Mouse (Mus musculus): ENCODE results near the gene Pcnx4.

Gene Pcnx4

DNA sequence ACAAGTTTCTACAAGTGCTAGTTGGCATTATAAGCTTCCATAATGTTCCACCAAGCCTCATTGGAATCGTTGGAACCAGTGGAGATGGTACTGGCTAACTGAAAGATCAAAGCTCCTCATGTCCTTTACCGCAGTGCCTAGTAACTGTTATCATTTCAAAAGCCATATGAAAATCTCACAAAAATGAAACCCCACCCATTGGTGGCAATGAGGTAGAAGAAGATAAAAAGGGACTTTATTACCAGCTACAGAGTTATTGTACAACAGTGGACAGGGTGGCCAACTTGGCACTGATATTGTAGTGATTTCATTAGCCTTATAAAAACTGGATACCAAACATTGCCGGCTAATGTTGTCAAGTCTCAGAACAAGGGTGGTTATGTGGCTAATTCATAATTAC lies 75.9 kb downstream of the Pcnx4 start:
- no peak for DNase-seq

GRCm38 (mm10) chr12:72620856-72621255 lies 84.7 kb downstream of the Pcnx4 start:
- DNase-seq = no peak

DNA sequence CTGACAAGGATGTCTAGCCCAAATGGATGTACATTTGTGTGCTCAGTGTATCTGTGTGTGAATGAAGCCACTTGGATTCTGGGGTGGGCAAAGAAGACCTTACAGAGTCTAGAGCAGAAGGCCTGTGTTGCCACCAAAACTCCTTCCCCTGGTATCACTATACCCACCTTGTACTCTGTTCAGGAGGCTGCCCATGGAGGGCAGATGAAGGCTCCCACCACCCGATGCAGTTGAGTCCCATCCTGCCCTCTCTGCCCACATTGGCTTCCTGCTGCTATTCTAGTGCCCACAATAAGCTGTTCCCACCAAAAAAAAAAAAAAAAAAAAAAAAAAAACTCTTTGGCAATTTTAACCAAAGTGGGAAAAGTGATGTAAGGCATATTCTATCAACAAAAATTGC lies 85.3 kb downstream of the Pcnx4 start:
- DNase-seq = no peak

DNA sequence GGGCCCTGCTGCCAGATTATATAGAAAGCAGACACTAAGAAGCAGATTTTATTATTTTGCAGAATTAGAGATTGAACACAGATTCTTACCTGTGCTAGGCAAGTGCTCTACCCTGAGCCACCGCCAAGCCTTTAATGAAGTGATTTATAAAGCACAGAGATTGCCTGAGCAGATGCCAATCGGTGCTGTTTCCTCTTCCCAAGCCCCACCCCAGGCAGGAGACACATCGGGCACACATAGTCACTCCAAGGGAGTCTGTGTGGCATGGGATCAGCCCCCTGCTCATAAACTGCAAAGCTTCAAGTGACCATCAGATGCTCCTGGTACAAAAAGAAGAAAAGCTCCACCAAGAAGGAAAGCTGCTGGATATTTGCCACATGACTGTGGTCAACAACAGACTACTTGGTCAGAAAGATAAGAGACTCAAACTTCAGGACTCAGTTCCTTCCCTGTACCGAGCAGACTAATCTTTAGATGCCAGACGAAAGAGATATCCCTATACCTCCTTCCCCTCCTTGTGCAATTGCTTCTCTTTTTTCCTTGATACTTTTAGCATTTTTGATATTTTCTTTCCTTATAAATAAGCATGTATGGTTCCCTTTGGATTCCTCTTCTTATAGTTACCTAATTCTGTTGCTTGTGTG lies 86.8 kb downstream of the Pcnx4 start:
- no peak for DNase-seq

DNA sequence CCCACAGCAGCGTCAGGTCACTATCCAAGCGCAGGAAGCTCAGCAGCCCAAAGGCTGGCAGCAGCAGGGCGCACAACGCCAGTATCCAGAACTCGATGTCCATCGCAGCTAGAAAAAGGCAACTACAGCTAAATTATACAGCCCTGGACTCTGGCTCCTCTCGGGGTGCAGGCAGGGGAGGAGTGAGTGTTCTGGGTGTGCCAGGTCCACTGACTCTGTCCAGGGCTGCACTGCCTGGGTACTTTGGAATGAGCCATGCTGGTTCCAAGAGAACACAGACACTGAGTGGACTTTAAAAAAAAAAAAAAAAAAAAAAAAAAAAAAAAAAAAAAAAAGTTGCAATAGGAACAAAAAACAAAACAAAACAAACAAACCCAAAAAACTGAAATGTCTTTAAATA lies 92.6 kb downstream of the Pcnx4 start:
- DNase-seq = no peak
